Mouse (Mus musculus) ES-CJ7 (cell line): ENCODE results near the gene Ltbp1.

Source experiments
- DNase-seq: peaks from one replicate; pipeline ENCODE4 v3.0.0; 2011; ENCODE audit warnings: low read depth, low spot score

The Ltbp1 gene

DNA sequence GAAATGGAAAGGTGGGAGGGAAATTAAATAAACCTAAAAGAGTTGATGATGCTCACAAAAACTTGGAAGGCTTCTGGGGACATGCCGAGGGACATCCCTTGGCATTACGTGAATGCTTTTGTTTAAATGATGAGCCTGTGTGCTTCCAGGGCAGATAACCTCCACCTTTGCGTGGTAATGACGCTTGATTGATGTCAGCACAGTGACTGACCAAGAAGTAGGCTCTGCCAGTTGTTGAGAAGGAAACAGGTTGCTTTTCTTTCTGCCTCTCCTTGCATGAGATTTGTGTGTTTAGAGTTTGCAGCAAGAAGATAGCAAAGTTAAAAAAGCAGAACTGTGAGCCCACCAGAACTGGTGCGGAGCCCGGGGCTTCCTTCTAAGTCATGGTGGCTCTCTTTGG, 431.5 kb downstream of the Ltbp1 start:
- DNase-seq, result no peak

DNA sequence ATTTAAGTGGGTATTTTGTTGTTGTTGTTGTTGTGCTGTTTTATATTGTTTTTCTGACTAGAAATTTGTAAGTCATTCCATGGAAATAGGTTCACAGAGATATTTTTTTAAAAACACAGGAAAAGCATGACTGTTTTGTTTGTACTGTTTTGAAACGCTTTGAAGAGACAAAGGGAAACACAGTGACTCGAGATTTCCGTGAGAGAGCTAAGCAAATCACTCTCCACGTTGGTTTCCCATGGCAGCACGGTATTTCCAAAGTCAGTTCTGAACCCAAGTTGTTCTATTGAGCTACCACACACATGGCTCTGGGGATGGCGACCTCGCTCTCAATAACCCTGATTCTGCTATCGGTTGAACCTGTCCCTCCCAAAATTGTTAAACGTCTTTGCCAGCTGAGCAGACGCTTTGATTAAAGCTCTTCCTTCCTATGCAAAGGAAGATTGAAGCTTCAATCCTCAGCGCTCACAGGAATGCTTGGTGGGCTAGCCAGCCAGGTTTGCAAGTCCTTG, 431.9 kb downstream of the Ltbp1 start:
- DNase-seq, result no peak

DNA sequence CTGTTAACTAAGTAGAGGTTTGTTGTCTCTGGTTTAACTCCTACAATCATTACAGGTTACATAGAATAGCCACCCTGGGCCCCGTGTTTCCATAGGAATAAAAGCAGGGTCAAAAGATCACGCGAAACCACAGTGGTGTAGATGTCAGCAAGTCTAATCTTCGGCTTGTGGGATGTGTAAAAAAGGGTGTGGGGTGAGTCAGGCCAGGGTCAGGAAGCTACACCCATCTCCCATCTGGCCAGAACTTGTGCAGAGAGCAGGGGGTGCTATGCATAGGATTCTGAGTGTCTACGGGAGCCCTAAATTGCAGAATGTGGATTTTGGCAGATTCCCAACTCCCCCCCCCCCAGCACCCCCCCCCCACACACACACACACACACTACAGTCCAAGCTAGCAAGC, 432.8 kb downstream of the Ltbp1 start:
- no peak for DNase-seq

DNA sequence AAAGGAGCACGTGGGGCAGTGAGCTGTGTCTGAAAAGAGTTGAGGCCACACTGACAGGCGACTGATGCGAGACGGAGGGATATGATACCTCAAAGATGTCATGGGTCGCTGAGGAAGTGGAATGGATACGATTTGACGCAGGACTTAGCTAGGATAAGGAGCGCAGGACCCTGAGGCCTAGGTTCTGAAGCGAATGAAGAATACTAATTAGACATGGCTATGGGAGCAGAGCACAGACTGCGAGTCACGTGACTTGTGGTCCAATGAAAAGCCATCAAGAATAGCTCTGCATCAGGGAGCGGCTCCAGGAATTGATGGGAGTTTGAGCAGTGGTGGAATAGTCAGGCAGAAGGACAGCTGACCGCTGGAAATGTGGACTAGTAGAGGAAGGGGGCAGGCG, 433.7 kb downstream of the Ltbp1 start:
- DNase-seq, result no peak

DNA sequence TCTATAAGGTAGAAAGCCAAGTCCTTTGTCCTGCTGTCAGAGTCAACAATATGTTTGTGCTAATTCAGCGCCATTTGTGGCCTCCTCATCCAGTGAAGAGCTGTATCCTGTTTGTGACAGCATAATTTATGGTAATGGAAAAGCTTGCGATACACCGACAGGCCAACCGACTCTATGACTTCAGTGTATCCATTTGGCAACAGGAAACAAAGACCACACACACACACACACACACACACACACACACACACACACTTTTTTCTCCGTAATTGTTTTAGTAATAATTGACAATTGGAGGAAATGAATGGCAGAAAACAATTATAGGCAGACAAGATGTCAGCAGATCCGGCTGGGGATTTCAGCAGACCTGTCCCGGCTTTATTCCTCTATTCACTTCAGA, 435.3 kb downstream of the Ltbp1 start:
- no peak for DNase-seq

DNA sequence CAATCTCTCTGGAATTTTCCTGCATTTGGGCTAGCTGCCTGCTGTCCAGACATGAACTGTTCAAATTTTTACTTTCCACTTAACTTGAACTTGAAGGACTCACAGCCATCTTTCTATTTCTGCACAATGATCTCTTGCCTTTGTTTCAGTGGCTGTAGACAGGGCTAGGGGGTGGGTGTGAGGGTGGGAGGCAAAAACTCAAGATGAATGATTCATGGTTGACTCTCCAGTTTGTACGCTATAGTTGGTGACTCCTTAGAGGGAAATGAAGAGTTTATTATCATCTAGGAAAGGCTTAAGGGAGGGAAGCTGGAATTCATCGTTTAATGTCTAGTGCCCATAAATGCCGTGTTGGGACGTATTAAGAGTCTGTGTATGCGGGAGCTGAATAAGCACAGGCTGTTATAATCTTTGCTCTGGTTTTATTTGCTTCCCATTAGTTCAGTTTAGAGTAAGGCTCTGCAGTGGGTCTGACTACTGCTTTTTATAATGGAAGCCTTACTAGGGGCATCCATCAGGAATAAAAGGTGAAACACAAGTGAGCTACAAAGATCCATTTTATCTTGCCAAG, 436.0 kb downstream of the Ltbp1 start:
- no peak for DNase-seq
